Mouse (Mus musculus) spleen, adult 2 months (tissue): ENCODE measurements around the gene Zfp335.

ENCODE experiments used
- CTCF ChIP-seq: fragments of 200-500 bp; IDR thresholded peaks from 2 replicates; pipeline ENCODE4 v1.5.1; 2011; ENCODE audit warnings: mild to moderate bottlenecking, inconsistent platforms; ENCODE audit not compliant: insufficient read depth, insufficient read length, insufficient replicate concordance; ENCODE audit errors: extremely low read depth
- POLR2A ChIP-seq: fragments of 200-500 bp; IDR thresholded peaks from 2 replicates; pipeline ENCODE4 v1.6.1; 2011; ENCODE audit warnings: low read depth, low read length, inconsistent platforms

- TF ChIP-seq POLR2A = peak; percentile 97
- TF ChIP-seq CTCF = no peak
Measured at GRCm38 (mm10) chr2:164879568-164880277, 31.8 kb downstream of the Zfp335 start.
